Mouse (Mus musculus) limb, embryonic 11.5 days (tissue): ENCODE data around the gene B3galnt1. TPM values are rescaled to one million over a fixed set of nuclear protein-coding genes. Genes with fewer than 3 reads are reported as not detected.

ENCODE experiments used
- polyA plus RNA-seq: library from polyadenylated mRNA; unstranded; fragments of >200 nt; fragmentation: Nextera tagmentation; extraction: Ambion mirVana; gene quantifications from 2 replicates; pipeline ENCODE4 v1.2.1, GENCODE M21; 2014

The B3galnt1 gene
- polyA plus RNA-seq, 1 experiment from 2014 or later: 27.4 TPM

Other genes with a start within 250 kb of the B3galnt1 start
- 140 and 145 TPM in 2 replicates for gene Nmd3, start 123.0 kb upstream of the B3galnt1 start, polyA plus RNA-seq